Mouse (Mus musculus) heart, adult 18-20 months (tissue): ENCODE results near the gene Cd300lf. TPM values are rescaled to one million over a fixed set of nuclear protein-coding genes. Genes with fewer than 3 reads are reported as not detected.
A peak's percentile ranks its signal among the peaks of the same experiment; 100 is the strongest.

Experiments used
- DNase-seq, 2 experiments: peaks; one replicate each; pipeline ENCODE4 v3.0.0; 2021 to 2022; ENCODE audit warnings: mixed read lengths in 1 of 2
- total RNA-seq, 2 experiments: library from RNA; stranded (reverse); gene quantifications; 2 replicates each; pipeline ENCODE4 v1.2.3; 2021

Gene Cd300lf
- total RNA-seq, 2 experiments from 2014 or later = 0.36 TPM; not detected in 1

DNA sequence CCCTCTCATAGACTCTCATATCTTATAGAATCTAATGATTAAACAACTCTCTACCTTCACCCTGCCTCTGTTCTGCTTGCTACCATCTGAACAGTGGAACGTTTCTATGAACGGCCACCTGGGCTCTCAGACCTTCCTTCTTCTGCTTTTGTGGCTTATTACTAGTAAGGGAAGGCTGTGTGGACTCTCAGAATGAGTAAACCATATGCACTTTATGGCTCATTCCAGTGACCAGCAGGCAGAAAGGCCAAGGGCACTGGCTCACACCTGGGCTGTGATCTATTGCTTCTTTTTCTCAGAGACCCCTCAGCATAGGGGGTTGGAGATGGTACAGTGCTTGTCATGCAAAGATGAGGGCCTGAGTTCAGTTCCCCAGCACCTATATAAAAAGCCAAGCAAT is 27.2 kb downstream of the Cd300lf start:
- no peak for DNase-seq

DNA sequence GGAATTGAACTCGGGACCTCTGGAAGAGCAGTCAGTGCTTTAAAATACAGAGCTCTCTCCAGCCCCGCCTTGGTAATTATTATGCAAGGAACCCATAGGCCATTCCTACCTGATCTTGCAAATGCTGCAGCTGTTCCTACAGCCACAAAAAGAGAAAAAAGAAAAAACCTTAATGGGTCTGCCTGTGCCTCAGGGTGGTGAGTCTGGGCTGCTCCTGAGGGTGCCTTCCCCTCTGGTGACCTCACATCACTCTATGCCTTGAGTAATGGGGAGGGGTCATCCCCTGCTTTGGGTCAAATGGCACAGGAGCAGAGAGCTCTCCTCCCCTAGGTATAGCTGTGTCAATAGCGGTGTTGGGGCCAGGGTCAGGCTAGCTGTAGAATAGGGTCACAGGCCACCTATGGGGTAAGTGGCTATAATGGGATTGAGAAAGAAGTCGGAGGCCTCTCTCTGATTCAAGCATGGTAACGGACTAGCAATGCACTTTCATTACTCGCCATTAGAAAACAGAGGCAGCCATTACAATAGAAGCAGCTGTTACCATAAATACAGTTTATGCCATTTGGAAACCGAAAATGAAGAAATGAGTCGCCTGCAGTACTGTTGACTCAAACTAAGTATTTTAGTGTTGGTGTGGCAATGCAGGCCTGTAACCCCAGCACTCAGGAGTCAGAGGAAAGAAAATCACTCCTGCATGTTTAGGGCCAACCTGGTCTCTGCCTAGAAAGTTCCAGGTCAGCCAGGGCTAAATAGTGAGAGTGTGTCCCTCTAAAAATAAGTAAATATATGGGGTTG is 28.8 kb downstream of the Cd300lf start:
- no peak for DNase-seq

DNA sequence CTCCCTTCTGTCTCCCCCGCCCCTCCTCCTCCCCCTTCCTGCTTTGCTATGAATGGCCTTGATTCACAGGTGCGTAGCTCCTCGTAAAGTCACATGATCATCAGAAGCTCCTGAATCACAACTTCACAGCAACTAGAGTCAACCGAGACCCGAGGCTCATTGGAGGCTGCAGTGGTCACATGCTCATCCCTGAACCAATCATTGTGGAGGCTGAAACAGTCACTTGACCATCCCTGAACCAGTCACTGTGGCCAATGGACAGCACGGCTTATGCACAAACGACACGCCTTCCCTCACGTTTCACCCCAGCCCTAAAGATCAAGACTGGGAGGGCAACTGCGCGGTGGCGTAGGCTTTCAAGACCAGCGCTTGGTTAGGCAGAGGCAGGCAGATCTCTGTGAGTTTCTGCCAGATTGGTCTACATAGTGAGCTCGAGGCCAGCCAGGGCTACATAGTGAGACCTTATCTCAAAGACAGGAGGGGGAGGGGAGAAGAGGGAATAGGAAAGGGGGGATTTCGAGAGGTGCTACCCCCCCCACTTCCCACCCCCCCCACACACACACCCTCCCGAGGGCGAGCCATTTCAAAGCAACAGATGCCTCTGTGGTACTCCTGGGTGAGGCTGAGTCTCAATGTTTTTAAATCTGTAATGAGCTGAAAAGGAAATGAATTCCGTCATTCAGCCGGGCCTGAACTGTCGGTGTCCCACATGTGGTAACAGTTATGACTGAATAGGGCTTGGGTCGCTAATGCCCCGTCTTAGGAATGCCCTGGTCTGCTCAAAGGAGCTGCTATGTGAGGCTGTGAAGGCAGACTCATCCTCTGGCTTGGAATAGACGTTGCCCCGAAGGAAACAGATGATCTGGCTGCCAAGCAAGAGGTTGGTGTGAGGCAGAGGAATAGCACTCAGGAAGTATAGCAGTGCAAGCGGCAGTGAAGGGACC is 30.1 kb downstream of the Cd300lf start:
- no peak for DNase-seq

DNA sequence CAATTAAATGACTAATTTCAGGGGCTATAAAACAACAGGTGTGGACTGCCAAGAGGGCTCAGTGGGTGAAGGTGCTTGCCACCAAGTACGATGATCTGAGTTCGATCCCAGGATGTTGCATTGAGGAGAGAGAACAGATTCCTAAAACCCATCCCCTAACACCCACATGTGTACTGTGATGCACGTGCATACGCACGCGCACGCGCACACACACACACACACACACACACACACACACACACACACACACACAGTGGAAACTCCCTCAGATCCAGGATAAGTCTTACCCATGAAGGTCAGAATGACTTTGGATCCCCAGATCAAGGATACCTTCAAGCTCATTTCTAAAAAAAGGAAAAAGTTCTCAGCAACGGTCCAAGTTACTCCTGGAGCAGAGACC is 31.7 kb downstream of the Cd300lf start:
- no peak for DNase-seq

DNA sequence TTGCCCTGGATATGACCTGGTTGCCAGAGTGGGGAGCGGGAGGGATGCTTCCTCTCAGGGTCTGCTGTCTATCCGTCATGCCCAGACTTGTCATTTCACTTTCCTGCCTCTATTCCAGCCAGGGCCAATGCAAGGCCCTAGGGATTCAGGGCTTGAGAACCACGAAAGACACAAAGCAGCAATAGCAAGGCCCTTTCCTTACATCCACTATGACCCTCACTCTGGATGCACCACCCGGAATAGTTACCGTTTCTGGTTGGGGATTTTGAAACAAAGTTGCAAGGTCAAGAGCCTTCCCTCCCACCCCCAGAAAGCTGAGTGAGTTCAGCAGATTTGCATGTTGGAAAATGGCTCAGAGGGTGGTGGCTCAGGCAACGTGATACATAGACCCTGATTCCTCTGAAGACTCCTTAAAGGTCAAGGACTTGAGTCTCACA is 32.2 kb downstream of the Cd300lf start:
- no peak for DNase-seq

DNA sequence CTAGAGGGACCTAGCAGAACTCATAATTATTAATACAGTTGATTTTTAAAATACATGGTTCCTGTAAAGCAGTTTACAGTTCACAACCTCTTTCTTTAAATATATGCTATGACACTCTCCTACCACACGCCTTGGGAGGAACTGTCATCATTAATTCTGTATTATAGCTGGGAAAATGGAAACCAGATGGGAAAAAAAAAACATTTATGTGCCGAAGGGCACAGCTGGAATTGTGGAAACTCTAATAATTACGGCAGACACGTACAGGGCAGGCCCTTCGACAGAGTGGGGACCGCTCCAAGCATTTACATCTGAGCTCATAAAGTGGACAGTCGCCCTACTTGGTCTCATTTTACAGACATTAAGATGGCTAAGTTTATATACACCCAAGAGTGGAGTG is 33.1 kb downstream of the Cd300lf start:
- no peak for DNase-seq

DNA sequence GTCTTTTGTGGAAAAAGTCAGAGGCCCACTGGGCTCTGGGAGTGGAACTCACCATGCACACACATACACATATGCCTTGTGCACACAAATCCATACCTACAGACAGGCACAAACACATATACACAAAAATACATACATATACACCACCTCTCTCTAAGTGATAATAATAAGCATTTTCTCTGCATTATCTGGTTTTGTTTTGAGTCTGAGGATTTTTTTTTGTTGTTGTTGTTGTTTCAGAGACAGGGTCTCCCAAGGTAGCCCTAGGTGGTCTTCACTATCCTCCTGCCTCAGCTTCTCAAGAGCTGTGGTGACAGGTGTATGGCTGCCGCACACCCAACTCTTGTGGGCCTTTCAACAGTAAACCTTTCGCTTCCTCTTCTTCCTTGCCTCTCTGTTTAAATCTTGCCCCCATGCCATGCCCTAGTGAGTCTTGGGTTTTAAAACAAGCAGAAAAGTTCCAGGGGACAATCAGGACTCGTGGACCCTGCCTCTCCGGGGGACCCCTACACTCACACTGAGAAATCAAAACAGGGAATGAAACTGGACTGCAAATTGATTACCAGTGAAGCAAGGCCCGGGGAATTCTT is 33.7 kb downstream of the Cd300lf start:
- DNase-seq = no peak

DNA sequence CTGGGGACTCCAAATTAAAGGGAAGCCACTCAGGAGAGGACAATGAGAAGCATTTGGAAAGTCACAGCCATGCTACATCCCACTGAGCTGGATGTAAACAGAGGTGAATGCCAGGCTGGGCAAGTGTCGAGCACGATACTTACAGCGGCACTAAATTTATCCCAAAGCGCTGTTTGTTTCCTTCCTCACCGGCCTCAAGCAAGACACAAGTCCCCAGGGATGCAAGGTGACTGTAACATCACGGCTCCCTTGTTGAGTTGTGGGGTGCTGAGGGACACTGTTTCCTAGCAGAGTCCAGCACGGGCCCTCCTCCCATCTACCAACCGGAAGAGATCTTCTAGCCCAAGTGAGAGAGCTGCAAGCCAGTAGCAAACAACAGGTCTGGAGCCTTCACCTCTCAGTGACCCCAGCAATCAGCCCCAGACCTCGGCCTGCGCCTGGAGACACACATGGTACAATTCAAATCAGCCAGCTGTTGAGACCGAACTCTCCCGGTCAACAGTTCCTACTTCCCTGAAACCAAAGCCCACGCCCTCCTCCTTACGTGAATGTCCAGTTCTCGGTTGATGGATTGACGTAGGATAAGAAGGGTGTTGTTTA is 34.5 kb downstream of the Cd300lf start:
- no peak for DNase-seq

DNA sequence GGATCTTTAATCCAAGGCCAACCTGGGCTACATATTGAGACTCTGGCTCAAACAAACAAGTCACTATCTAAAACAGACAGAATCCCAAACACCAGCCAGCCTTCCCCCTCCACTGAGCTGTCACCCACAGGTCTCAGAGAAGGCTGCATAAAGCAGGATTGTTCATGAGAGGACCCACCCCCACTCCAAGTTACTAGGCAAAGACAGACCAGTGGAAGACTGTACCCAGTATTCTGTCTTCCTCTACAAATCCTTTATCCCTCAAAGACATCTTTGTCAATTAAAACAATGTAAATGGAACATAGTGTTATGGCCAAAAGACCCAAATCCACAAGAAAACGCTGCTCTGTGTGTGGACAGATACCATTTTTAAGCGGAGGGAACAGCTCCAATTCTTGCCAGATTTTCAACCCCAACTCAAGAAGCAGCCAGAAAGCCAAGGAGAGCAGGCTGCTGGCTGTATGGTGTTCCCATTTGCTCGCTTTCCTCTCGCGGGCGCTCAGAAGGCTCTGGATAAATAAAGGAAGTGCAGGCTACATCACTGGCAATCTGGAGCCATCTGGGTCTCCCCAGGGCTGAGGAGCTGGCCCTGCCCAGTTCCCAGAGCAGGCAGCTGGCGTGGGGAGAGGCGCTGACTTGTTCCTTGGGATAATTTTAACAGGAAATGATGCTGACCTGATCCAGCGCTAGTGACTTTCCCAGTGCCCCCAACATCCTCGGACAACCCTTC is 35.4 kb downstream of the Cd300lf start:
- DNase-seq = peak in 1 of 2 experiments; percentile 29

DNA sequence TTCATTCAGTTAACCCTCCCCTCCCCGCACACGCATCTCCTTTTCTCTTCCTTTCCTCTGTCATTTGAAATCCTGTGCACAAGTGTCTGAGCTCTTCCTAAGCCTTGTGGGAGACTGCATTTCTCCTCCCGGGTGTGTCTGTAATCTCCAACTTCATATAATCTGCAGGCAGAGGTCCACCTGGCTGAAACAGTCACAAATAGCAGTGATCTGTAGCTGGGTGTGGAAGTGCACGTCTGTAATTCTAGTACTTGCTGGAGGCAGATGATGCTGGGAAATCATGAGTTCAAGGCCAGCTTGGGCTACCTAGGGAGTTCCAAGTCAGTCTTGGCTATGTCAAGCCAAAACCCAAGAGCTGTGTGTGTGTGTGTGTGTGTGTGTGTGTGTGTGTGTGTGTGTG is 41.7 kb downstream of the Cd300lf start:
- DNase-seq = no peak

DNA sequence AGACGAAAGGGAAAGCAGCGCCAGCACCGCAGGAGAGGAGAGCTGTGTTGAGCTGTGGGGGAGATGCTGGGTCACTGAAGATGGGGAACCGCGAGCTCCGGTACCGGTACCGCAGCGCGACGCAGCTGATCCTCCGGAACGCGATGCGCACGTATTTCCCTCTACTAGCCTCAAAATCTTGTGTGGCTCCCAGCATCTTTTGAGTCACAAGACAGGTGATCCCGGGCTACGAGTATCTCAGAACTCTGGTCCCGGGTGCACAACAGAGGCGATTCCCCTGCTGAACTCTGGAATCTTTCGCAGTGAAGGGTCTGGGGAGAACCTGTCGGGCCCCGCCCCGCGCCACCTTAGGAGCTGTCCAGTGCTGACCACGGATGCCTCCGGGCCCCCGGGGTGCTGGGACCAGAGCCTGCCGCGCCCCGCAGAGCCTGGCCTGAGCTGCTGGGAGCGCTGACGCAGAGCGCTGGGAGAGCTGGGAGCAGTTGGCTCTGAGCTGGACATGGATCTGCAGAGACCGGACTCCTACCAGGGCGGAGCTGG is 42.4 kb downstream of the Cd300lf start, which contains the start of gene Rab37:
Gene Rab37, plus strand, starts transcription at position 70 of the 540 bp plus-strand sequence.
- DNase-seq = no peak

DNA sequence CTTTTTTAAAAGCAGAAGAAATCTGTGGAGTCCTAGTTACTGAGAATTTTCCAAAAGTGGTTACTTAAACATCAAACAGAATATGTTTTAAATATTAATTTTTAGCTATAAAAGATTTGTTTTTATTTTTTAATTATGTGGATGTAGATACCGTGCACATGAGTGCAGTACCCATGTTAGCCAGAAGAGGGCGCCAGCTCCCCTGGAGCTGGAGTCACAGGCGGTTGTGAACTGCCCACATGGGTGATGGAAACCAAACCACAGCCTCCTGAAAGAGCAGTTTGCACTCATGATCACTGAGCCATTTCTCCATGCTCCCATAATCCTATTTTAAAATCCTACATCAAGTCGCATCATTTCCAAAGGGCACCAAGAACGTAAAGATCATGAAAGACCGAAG is 43.9 kb downstream of the Cd300lf start:
- DNase-seq = no peak

DNA sequence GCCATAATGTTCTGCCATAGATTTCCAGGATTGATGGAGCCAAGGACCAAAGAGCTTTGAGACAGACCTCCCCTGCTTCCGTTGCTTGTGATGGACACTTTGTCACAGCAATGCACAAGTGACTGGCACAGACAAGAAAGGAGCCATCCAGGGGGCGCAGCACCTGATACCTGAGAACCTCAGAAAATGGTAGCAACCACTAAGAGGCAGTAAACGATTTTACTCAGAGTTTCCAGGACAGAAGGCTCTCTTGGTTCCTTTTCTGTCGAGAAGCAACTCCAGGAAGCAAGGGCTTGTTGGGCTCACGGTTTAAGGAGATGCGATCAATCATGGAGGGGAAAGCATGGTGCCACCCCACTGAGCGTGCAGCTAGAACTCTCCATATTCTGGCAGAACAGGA is 47.6 kb downstream of the Cd300lf start:
- DNase-seq = no peak

DNA sequence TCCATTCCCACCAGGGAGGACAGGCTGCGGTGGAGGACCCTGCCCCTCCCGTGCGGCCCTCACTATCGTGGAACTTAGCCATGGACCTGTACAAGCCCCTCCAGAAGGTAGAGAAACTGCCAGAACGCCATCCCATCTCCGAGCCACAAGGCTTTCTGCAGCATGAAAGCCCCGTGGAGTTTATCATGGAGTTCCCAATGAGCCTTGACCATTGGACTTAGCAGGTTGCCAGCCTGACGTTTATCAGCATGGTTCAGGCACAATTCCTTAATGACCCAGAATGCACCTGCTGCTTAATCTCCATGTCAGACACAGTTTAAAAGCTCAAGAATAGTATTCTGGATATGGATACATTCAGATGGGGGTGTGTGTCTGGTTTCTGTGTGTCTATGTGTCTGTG is 48.7 kb downstream of the Cd300lf start:
- DNase-seq = no peak

DNA sequence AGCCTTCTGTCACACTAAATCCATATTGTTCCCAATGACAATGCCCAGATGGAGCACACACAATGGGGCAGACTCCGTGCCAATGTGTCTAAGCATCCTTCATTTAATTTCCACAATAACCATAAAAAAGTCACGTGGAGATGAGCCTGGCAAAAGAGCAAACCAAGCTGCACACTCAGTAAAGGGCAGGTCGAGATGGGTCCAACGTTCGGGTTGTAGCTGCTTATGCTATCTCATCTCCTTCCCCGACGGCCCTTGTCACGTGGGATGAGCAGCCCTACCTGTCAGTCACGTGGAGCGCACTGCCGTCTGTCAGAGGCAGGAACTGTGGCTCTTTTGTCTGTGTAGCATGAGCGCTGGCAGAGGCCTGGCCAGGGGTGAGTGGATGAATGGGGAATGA is 49.2 kb downstream of the Cd300lf start:
- DNase-seq = no peak

DNA sequence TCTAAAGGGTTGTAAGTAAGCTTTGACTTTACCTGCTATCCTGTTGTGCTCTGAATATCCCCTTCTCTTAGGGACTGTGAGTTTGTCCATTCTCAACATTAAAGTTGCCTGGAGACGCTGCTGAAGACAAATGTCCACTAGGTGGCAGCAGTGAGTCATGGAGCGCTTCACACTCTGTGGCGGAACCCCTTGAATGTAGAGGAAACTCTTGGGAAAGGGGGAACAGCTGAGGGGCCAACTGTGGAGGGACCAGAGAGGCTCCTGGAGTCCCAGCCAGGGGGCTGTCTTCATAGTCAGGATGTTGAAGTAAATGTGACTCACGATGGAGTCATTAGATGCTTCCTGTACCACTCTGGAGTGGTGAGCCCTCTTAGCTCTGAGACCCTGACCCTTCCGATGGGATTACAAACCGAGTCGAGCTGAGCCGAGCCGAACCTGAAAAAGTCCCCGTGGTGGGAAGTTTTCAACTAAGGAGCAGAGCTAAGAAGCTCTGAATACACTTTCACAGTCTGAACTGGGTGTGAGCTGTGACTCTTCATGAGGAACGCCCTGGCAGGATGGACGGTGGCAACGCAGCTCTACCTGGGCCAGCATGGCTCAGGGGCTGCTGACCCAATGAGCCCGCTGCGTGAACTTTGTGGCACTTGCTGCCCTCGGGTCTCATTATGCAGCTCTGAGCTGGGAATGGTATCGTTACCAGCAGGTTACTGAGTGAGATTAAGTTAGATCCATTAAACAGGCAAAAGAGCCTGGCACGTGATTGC is 50.2 kb downstream of the Cd300lf start:
- peak; percentile 54 to 87 for DNase-seq

DNA sequence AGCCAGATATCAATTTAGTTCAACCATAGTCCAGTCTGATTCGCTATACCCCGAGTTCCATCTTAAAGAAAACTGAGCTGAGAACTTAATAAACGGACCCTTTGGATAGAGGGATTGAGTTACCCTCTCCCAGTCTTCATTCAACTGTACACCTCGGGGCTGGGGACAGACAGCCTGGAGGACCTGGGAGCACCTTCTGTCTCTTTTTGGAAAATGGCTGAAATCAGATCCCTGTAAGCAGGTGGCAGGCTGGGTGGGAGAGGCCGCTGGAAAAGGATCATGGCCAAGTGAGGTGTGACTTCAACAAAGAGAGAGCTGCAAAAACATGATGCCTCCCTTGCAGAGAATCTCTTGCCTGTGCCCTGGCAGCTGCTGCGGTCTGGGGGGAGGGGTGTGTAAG is 51.6 kb downstream of the Cd300lf start:
- no peak for DNase-seq

DNA sequence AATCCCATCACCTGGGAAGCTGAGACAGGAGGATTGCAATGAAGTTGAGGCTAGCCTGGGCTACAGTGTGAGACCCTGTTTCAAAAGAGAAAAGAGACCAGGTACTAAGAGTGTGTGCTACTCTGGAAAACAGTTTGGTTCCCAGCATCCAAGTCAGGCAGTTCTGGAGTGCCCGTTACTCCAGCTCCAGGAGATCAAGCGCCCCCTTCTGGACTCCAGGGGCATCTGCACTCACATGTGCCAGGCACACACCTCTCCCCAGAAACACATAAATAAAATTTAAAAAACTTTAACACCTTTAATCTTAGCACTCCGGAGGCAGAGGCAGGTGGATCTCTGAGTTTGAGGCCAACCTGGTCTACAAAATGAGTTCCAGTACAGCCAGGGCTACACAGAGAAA is 52.4 kb downstream of the Cd300lf start:
- DNase-seq = no peak

DNA sequence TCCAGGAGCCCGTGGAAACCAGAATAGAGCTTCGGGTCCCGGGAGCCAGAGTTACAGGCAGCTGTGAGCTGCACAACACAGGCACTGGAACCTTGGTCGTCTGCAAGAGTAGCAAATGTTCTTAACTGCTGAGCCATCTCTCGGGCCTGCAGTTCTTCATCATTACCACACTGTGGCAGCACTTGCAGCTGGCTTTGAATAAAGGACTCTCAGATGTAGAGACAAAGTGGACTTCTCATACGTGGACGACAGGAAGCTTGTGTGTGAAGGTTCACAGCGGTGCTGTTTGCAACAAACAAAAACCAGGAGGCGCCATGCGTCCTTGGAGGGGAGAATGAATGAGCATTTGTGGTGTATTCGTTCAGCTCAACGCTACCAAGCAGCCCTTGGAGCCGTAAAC is 52.9 kb downstream of the Cd300lf start:
- DNase-seq = peak; percentile 40 to 64

DNA sequence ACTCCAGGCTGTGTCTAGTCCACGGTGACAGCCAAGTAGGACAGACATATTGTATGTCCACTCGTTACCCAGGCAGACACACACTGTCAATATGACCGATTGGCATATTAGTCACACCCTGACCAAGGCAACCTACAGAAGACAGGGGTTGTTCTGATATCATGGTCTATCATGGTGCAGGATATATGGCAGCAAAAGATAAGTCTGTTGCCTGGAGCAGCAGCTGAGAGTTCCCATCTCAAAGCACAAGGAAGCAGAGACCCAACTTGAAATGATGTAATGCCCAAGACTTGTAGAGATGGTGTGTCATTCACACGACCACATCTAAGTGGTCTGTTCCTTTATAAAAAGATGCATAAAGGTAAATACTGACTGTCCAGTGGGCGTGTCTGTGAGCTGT is 55.1 kb downstream of the Cd300lf start:
- no peak for DNase-seq

DNA sequence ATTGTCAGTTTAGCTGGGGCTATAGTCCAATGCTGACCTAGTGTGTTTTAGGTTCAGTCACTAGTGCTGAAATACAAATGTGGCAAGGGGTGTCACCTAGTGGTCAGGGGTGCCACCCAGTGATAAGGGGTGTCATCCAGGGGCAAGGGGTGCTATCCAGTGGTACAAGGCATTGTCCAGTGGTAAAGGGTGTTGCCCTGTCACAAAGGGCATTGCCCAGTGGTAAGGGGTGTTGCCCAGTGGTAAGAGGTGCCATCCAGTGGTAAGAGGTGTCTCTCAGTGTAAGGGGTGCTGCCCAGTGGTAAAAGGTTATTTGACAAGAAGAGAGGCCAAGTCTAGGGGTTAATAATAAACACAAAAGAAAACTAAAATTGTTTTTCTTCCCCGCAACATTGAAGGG is 56.4 kb downstream of the Cd300lf start:
- no peak for DNase-seq
